20 mouse cellular contexts compared by ENCODE assay signal in the genomic region with DNA sequence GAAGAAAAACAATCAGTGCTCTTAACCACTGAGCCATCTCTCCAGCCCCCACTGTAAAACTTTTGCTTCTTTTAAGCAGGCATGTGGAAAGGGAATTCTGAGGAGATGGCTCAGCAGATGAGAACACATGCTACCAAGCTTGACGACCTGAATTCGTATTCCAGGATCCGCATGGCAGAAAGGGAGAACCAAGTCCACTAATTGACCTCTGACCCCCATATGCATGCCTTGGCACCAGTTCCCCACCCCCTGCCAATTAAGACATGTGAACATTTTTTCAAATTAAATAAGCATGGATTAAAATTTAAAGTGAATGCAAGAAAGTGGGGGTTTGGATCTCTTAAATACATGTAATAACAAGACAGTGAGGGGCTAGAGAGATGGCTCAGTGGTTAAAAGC. TPM values are rescaled to one million over a fixed set of nuclear protein-coding genes. Genes with fewer than 3 reads are reported as not detected.
"Had no signal": no experiment of that assay in that cellular context is flagged by ENCODE, and none has a peak within 500 bp of the region (broad histone marks: within the 10 kb centered on the region; RNA-seq: fewer than 3 reads in every experiment).

No protein-coding gene starts in this region.

- H3K27ac ChIP-seq: hindbrain, postnatal 0 days; limb, embryonic 12.5 days; limb, embryonic 15.5 days; liver, embryonic 14.5 days; lung, embryonic 15.5 days; midbrain, embryonic 10.5 days; midbrain, embryonic 13.5 days; neural tube, embryonic 13.5 days; stomach, embryonic 15.5 days had no signal

- H3K9ac ChIP-seq: limb, embryonic 12.5 days; limb, embryonic 15.5 days; liver, embryonic 14.5 days; lung, embryonic 15.5 days; midbrain, embryonic 13.5 days; neural tube, embryonic 13.5 days; stomach, embryonic 15.5 days had no signal

- H3K27me3 ChIP-seq: limb, embryonic 12.5 days; limb, embryonic 15.5 days; lung, embryonic 15.5 days; midbrain, embryonic 13.5 days; neural tube, embryonic 13.5 days; stomach, embryonic 15.5 days had no signal

- H3K4me2 ChIP-seq: limb, embryonic 12.5 days; limb, embryonic 15.5 days; lung, embryonic 15.5 days; midbrain, embryonic 13.5 days; neural tube, embryonic 13.5 days; stomach, embryonic 15.5 days had no signal

- H3K4me1 ChIP-seq: limb, embryonic 12.5 days; lung, embryonic 15.5 days; megakaryocyte, embryonic 14.5 days; midbrain, embryonic 10.5 days; midbrain, embryonic 13.5 days; neural tube, embryonic 13.5 days; stomach, embryonic 15.5 days had no signal

- H3K4me3 ChIP-seq: limb, embryonic 12.5 days; limb, embryonic 15.5 days; lung, embryonic 15.5 days; megakaryocyte, embryonic 14.5 days; midbrain, embryonic 10.5 days; midbrain, embryonic 13.5 days; myocyte; neural tube, embryonic 13.5 days; stomach, embryonic 15.5 days had no signal

- H3K9me3 ChIP-seq: limb, embryonic 12.5 days; limb, embryonic 15.5 days; lung, embryonic 15.5 days; midbrain, embryonic 10.5 days; midbrain, embryonic 13.5 days; neural tube, embryonic 13.5 days; stomach, embryonic 15.5 days had no signal

- DNase-seq: left cerebral cortex, postnatal 4 days; retina, postnatal 1 day; right cerebral cortex, postnatal 25 days; spleen, adult 18-20 months; thymus, postnatal 25 days had no signal

- H3K36me3 ChIP-seq: midbrain, embryonic 10.5 days; midbrain, embryonic 13.5 days; neural tube, embryonic 13.5 days had no signal

- ATAC-seq: hindbrain, postnatal 0 days; inflammation-experienced regulatory T-cells, adult 6 months; midbrain, embryonic 13.5 days; midbrain, embryonic 16.5 days had no signal

RNA-seq across cellular contexts. Expression of a gene that starts 32.7 kb away (rescaled TPM):
- total RNA-seq: monocyte, adult 5-6 weeks; neutrophil, adult 5-6 weeks had no signal
- polyA plus RNA-seq: inflammation-experienced regulatory T-cells, adult 6 months had no signal
